Mouse (Mus musculus): Measurements from ENCODE around the gene Fbxo44. TPM values are rescaled to one million over a fixed set of nuclear protein-coding genes. Genes with fewer than 3 reads are reported as not detected.

Fbxo44 gene
- total RNA-seq, 2 experiments from 2014 or later = 98.6 to 111 TPM

Small RNA genes lying within 50 kb of the gene (microRNA-seq; reads per million reads assigned to microRNA genes)
- gene Mir7022 = 0.23 to 0.28 reads per million in 2 experiments

Other genes with a start within 250 kb of the Fbxo44 start
- 10 to 100 TPM; 26.7 to 28.4 TPM for gene Plod1, start 223.7 kb downstream of the Fbxo44 start, total RNA-seq (2021)
- 10 to 100 TPM; 27.7 to 28.8 TPM for gene 2510039O18Rik, start 219.6 kb downstream of the Fbxo44 start, total RNA-seq (2021)
- not detected for gene Nppb, start 174.7 kb downstream of the Fbxo44 start, total RNA-seq (2021)
- under 1 TPM; 0.45 to 0.92 TPM for gene Nppa, start 159.8 kb downstream of the Fbxo44 start, total RNA-seq (2021)
- gene Clcn6, start 121.7 kb downstream of the Fbxo44 start, total RNA-seq (2021) = 10 to 100 TPM; 64.2 to 65.0 TPM
- gene Mthfr, start 121.4 kb downstream of the Fbxo44 start, total RNA-seq (2021) = 10 to 100 TPM; 25.6 to 26.4 TPM
- 1 to 10 TPM; 8.9 to 9.0 TPM for gene Agtrap, start 72.5 kb downstream of the Fbxo44 start, total RNA-seq (2021)
- 10 to 100 TPM; 19.8 to 22.1 TPM for gene Mad2l2, start 30.1 kb downstream of the Fbxo44 start, total RNA-seq (2021)
- gene Draxin, start 29.8 kb downstream of the Fbxo44 start, total RNA-seq (2021) = 1 to 10 TPM; 4.8 to 5.6 TPM
- gene Fbxo6, start 8.3 kb downstream of the Fbxo44 start, total RNA-seq (2021) = 10 to 100 TPM; 24.6 to 27.4 TPM
- gene Fbxo2, start 139 bp upstream of the Fbxo44 start, total RNA-seq (2021) = 10 to 100 TPM; 65.2 to 72.1 TPM
- gene Disp3, start 127.5 kb upstream of the Fbxo44 start, total RNA-seq (2021) = 10 to 100 TPM; 29.4 to 32.3 TPM